Mouse (Mus musculus): Measurements from ENCODE around the gene Ermap. TPM values are rescaled to one million over a fixed set of nuclear protein-coding genes. Genes with fewer than 3 reads are reported as not detected.

Ermap gene
- polyA plus RNA-seq, 1 experiment from 2014 or later, result 0.41 TPM

DNA sequence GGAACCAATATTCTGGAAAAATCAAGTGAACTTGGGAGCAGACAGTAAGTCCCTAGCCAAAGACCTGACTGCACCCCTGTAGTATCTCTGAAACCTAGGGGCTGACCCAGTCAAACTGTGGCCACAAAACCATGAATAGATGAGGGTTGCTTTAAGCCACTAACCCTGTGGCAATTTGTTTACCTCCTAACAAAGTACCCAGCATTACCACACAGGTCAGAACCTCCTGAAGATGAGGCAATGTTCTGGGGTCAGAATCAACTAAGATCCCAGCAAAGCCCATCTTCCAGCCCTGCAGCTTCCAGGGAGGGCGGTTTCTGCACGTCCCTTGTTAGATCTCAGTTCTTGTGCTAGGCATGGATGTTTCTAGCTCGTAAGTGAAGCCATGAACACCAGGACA lies 34.7 kb upstream of the Ermap start:
- Histone ChIP-seq H3K9me3 (replicated peaks; ENCODE audit: control insufficient read depth, low read length) (no peaks in the 10 kb centered on the region), H3K4me3 (ENCODE audit: low read depth, low read length) (no peak overlapping the region), H3K36me3 (ENCODE audit: control insufficient read depth, insufficient read depth, low read length) (peaks cover 43% of the 10 kb centered on the region), H3K4me2 (ENCODE audit: low read length) (no peak overlapping the region), H3K27me3 (replicated peaks; ENCODE audit: control insufficient read depth, insufficient read depth, low read length) (no peaks in the 10 kb centered on the region), H3K4me1 (ENCODE audit: control insufficient read depth, insufficient read depth, low read length) (no peaks in the 10 kb centered on the region), H3K9ac (ENCODE audit: low read length) (no peak overlapping the region), H3K27ac (ENCODE audit: low read depth, low read length) (no peak overlapping the region)
- ATAC-seq (no peak), DNase-seq (ENCODE audit: low spot score) (no peak)
- WGBS, result 96% methylated on average over 3 of the region's 3 CpGs

- DNase-seq (ENCODE audit: low spot score) (peak; percentile 43), ATAC-seq (no peak; the same call in 1 of the 2 replicates)
- 83% methylated on average over 1 of the region's 1 CpGs for WGBS
- no peak overlapping the region for H3K4me2 ChIP-seq (ENCODE audit: low read length)
- peaks cover 43% of the 10 kb centered on the region for H3K36me3 ChIP-seq (ENCODE audit: control insufficient read depth, insufficient read depth, low read length)
- no peaks in the 10 kb centered on the region for H3K9me3 ChIP-seq (replicated peaks; ENCODE audit: control insufficient read depth, low read length)
- no peak overlapping the region for H3K27ac ChIP-seq (ENCODE audit: low read depth, low read length)
- no peak overlapping the region for H3K4me3 ChIP-seq (ENCODE audit: low read depth, low read length)
- no peak overlapping the region for H3K9ac ChIP-seq (ENCODE audit: low read length)
- H3K4me1 ChIP-seq (ENCODE audit: control insufficient read depth, insufficient read depth, low read length), result no peaks in the 10 kb centered on the region
- no peaks in the 10 kb centered on the region for H3K27me3 ChIP-seq (replicated peaks; ENCODE audit: control insufficient read depth, insufficient read depth, low read length)
Observed at GRCm38 (mm10) chr4:119223696-119224095, 33.9 kb upstream of the Ermap start.

DNA sequence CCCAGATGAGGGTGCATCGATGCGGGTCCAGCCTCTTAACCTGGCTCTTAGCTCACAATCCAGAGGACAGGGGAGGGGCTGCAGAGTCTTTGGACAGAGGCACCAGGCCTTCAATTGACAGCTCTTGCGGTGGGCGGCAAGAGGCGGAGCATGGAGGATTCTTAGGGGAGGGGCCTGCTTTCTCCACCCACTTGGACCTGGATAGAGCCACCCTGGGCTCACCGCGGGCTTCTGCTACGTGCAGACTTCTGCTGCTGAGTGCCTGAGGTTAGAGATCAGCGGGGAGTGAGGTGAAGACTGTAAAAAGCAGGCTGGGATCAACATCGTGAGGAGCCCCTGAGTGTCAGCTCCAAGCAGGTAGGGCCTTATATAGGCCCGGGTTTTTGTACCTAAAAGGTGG lies 28.4 kb upstream of the Ermap start, which contains the start of gene Tmem269:
Gene Tmem269 (minus strand): TSS at position 49 of the 400 bp plus-strand sequence.
- H3K4me2 ChIP-seq (ENCODE audit: low read length), result no peak within 1 kb of the TSS
- H3K27ac ChIP-seq (ENCODE audit: low read depth, low read length), result no peak within 1 kb of the TSS
- WGBS, result 10% methylated on average over 11 of the region's 11 CpGs
- ATAC-seq (0 out of 2 replicates have a peak, but pooled peaks have one; percentile 48), DNase-seq (ENCODE audit: low spot score) (no peak)
- no peak within 1 kb of the TSS for H3K4me3 ChIP-seq (ENCODE audit: low read depth, low read length)
- no peaks in the 10 kb centered on the region for H3K36me3 ChIP-seq (ENCODE audit: control insufficient read depth, insufficient read depth, low read length)
- no peaks in the 10 kb centered on the region for H3K27me3 ChIP-seq (replicated peaks; ENCODE audit: control insufficient read depth, insufficient read depth, low read length)
- no peak within 1 kb of the TSS for H3K9ac ChIP-seq (ENCODE audit: low read length)
- no peaks in the 10 kb centered on the region for H3K4me1 ChIP-seq (ENCODE audit: control insufficient read depth, insufficient read depth, low read length)
- no peaks in the 10 kb centered on the region for H3K9me3 ChIP-seq (replicated peaks; ENCODE audit: control insufficient read depth, low read length)

- H3K9ac ChIP-seq (ENCODE audit: low read length), result no peak overlapping the region
- H3K27ac ChIP-seq (ENCODE audit: low read depth, low read length), result no peak overlapping the region
- no peaks in the 10 kb centered on the region for H3K36me3 ChIP-seq (ENCODE audit: control insufficient read depth, insufficient read depth, low read length)
- H3K4me1 ChIP-seq (ENCODE audit: control insufficient read depth, insufficient read depth, low read length), result no peaks in the 10 kb centered on the region
- no peaks in the 10 kb centered on the region for H3K27me3 ChIP-seq (replicated peaks; ENCODE audit: control insufficient read depth, insufficient read depth, low read length)
- ATAC-seq (0 out of 2 replicates have a peak, but pooled peaks have one; percentile 37), DNase-seq (ENCODE audit: low spot score) (peak; percentile 17)
- 81% methylated on average over 8 of the region's 8 CpGs for WGBS
- no peak overlapping the region for H3K4me2 ChIP-seq (ENCODE audit: low read length)
- H3K9me3 ChIP-seq (replicated peaks; ENCODE audit: control insufficient read depth, low read length), result no peaks in the 10 kb centered on the region
- H3K4me3 ChIP-seq (ENCODE audit: low read depth, low read length), result no peak overlapping the region
Observed at GRCm38 (mm10) chr4:119216667-119217066, 26.9 kb upstream of the Ermap start.

DNA sequence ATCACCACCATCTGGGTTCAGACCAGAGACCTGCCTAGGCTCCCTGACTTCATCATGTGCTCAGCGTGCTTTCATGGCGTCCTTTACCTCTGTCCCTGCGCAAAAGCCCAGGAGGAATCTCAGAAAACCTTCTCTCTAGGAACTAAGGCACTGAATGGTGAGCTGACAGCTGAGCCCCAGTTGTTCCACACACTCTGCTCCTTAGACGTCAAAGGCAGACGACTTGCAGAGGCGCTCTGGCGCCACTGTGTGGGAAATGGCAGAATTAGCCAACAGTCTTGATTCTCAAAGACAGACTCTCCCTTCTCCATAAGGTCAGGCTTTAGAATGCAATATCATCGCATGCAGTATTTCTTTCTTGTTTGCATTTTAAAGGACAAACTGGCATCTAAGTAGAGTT lies 14.9 kb upstream of the Ermap start:
- 18% methylated on average over 8 of the region's 8 CpGs for WGBS
- H3K4me3 ChIP-seq (ENCODE audit: low read depth, low read length), result no peak overlapping the region
- H3K36me3 ChIP-seq (ENCODE audit: control insufficient read depth, insufficient read depth, low read length), result peaks cover 16% of the 10 kb centered on the region
- no peak overlapping the region for H3K9ac ChIP-seq (ENCODE audit: low read length)
- no peaks in the 10 kb centered on the region for H3K4me1 ChIP-seq (ENCODE audit: control insufficient read depth, insufficient read depth, low read length)
- no peak overlapping the region for H3K4me2 ChIP-seq (ENCODE audit: low read length)
- H3K9me3 ChIP-seq (replicated peaks; ENCODE audit: control insufficient read depth, low read length), result no peaks in the 10 kb centered on the region
- ATAC-seq (peak; percentile 55; the same call in 1 of the 2 replicates), DNase-seq (ENCODE audit: low spot score) (peak; percentile 85)
- H3K27me3 ChIP-seq (replicated peaks; ENCODE audit: control insufficient read depth, insufficient read depth, low read length), result no peaks in the 10 kb centered on the region
- no peak overlapping the region for H3K27ac ChIP-seq (ENCODE audit: low read depth, low read length)

- no peak overlapping the region for H3K4me3 ChIP-seq (ENCODE audit: low read depth, low read length)
- DNase-seq (ENCODE audit: low spot score) (no peak), ATAC-seq (no peak)
- H3K27me3 ChIP-seq (replicated peaks; ENCODE audit: control insufficient read depth, insufficient read depth, low read length), result no peaks in the 10 kb centered on the region
- no peak overlapping the region for H3K27ac ChIP-seq (ENCODE audit: low read depth, low read length)
- H3K9ac ChIP-seq (ENCODE audit: low read length), result no peak overlapping the region
- WGBS, result 90% methylated on average over 6 of the region's 6 CpGs
- H3K36me3 ChIP-seq (ENCODE audit: control insufficient read depth, insufficient read depth, low read length), result peaks cover 19% of the 10 kb centered on the region
- H3K4me2 ChIP-seq (ENCODE audit: low read length), result peak overlapping the region; percentile 76; the same call in 1 of the 2 replicates
- no peaks in the 10 kb centered on the region for H3K9me3 ChIP-seq (replicated peaks; ENCODE audit: control insufficient read depth, low read length)
- peaks cover 18% of the 10 kb centered on the region for H3K4me1 ChIP-seq (ENCODE audit: control insufficient read depth, insufficient read depth, low read length)
Observed at GRCm38 (mm10) chr4:119198105-119198504, 8.3 kb upstream of the Ermap start.

DNA sequence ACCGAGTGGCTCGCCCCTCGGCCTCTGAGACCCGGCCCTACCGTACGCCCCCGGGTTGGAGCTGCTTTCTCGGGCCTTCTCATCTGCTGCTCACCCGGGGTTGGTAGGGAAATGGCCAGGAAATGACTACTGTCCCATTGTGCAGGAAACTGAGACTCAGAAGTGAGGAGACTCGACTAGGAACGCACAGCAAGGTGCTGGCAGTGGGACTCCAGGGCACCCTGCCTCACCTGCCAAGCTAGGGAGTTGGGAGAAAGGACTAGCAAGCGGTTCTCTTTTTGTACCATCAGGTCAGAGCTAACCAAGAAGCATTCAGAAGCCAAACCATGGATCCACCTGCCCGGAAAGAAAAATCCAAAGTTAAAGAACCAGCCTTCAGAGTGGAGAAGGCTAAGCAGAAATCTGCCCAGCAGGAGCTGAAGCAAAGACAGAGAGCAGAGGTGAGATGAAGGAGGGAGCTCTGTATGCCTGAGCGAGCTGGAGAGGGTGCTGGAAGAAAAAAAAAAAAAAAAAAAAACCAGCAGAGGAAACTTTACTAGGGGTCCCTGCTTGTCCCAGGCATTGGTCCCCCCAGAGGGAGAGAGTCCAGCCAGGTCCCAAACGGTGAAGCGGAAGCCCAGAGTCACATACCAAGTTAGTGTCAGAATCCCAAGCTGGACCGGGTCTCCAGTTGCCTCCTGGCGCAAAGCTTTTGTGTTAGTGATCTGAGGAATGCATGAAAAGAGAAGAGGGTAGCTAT lies 5.9 kb upstream of the Ermap start:
- Histone ChIP-seq H3K4me3 (ENCODE audit: low read depth, low read length) (peak overlapping the region; percentile 77), H3K27me3 (replicated peaks; ENCODE audit: control insufficient read depth, insufficient read depth, low read length) (no peaks in the 10 kb centered on the region), H3K9ac (ENCODE audit: low read length) (peak overlapping the region; percentile 79), H3K4me1 (ENCODE audit: control insufficient read depth, insufficient read depth, low read length) (peaks cover 18% of the 10 kb centered on the region), H3K4me2 (ENCODE audit: low read length) (peak overlapping the region; percentile 76), H3K36me3 (ENCODE audit: control insufficient read depth, insufficient read depth, low read length) (peaks cover 6% of the 10 kb centered on the region), H3K27ac (ENCODE audit: low read depth, low read length) (peak overlapping the region; percentile 68), H3K9me3 (replicated peaks; ENCODE audit: control insufficient read depth, low read length) (no peaks in the 10 kb centered on the region)
- DNase-seq (ENCODE audit: low spot score) (peak; percentile 20), ATAC-seq (peak; percentile 11; the same call in 1 of the 2 replicates)
- WGBS, result 6% methylated on average over 18 of the region's 18 CpGs

DNA sequence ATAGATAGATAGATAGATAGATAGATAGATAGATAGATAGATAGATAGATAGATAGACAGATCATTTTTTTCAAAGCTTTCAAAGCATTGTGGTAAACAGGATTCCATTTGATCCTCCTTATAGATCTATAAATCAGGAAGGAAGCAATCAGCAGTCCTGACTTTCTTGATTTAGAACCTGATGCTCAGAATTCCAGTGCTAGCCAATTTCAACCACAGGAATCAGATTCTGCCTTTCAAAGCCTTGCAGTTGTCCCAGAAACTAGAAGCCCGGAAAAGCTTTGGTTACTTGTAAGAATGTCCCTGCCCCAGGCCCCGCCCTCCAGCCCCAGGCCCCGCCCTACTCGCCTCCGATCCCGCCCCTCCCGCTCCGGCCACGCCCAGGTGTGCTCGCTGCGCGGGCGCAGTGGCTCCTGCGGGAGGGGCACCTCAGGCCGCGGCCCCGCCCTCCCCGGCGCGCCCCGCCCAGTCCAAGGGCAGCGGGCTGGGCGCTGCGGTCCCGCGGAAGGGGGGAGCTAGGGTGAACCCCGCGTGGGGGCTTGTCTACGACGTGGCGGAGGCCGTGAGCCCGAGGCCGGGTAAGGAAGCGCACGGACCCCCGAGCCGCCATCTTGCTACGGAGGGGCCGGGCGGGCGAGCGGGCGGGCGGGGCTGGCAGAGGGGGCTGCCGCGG lies 5.2 kb upstream of the Ermap start, which contains the start of gene Svbp:
Gene Svbp (plus strand): TSS at position 398 of the 673 bp plus-strand sequence.
- peak within 1 kb of the TSS; percentile 76 for H3K4me2 ChIP-seq (ENCODE audit: low read length)
- DNase-seq (ENCODE audit: low spot score) (peak; percentile 87), ATAC-seq (peak; percentile 90)
- H3K9me3 ChIP-seq (replicated peaks; ENCODE audit: control insufficient read depth, low read length), result no peaks in the 10 kb centered on the region
- H3K9ac ChIP-seq (ENCODE audit: low read length), result peak within 1 kb of the TSS; percentile 79
- H3K27me3 ChIP-seq (replicated peaks; ENCODE audit: control insufficient read depth, insufficient read depth, low read length), result no peaks in the 10 kb centered on the region
- under 1% methylated on average over 43 of the region's 47 CpGs for WGBS
- peak within 1 kb of the TSS; percentile 77 for H3K4me3 ChIP-seq (ENCODE audit: low read depth, low read length)
- H3K4me1 ChIP-seq (ENCODE audit: control insufficient read depth, insufficient read depth, low read length), result peaks cover 18% of the 10 kb centered on the region
- peak within 1 kb of the TSS; percentile 68 for H3K27ac ChIP-seq (ENCODE audit: low read depth, low read length)
- H3K36me3 ChIP-seq (ENCODE audit: control insufficient read depth, insufficient read depth, low read length), result 0 out of 2 replicates have a peak, but pooled peaks cover 3% of the 10 kb centered on the region

DNA sequence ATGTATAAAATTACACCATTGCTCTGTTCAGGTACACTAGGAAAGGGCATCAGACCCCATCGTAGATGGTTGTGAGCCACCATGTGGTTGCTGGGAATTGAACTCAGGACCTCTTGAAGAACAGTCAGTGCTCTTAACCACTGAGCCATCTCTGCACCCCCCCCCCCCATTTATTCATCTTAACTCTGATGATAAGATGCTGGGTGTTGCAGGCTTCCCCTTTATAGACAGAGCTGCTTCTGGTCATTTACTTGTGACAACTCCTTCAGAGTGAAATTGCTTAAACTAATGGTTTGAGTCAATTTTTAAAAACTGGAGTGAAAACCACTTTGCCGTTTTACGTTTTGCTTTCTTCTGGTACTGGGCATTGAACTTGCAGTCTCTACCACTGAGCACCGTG lies 2.9 kb upstream of the Ermap start:
- Histone ChIP-seq H3K4me2 (ENCODE audit: low read length) (no peak overlapping the region), H3K9me3 (replicated peaks; ENCODE audit: control insufficient read depth, low read length) (no peaks in the 10 kb centered on the region), H3K27me3 (replicated peaks; ENCODE audit: control insufficient read depth, insufficient read depth, low read length) (no peaks in the 10 kb centered on the region), H3K9ac (ENCODE audit: low read length) (no peak overlapping the region), H3K27ac (ENCODE audit: low read depth, low read length) (no peak overlapping the region), H3K36me3 (ENCODE audit: control insufficient read depth, insufficient read depth, low read length) (no peaks in the 10 kb centered on the region), H3K4me1 (ENCODE audit: control insufficient read depth, insufficient read depth, low read length) (peaks cover 14% of the 10 kb centered on the region), H3K4me3 (ENCODE audit: low read depth, low read length) (no peak overlapping the region)
- DNase-seq (ENCODE audit: low spot score) (no peak), ATAC-seq (no peak)
- 85% methylated on average over 4 of the region's 4 CpGs for WGBS
